Mouse (Mus musculus) midbrain, postnatal 0 days (tissue): ENCODE measurements at regions not wholly inside any gene's neighbourhood (a gene's known extent, or its start where the extent isn't known, plus 50 kb on each side); places are given as distances from the start of the nearest gene placed in this dataset.
A peak's percentile ranks its signal among the peaks of the same experiment; 100 is the strongest.
"Not testable (repeated sequence)": the region's sequence is repeated elsewhere in the genome, so short reads cannot be mapped to it uniquely, and the experiment has no call there.

Experiments used
- ATAC-seq: fragments of 200-750 bp; cut with Nextera tagmentation; 2 replicates; pipeline ENCODE4 v1.8.0; 2017; ENCODE audit warnings: moderate number of reproducible peaks, mild to moderate bottlenecking, moderate TSS enrichment, moderate library complexity; ENCODE audit not compliant: low FRiP score
- DNase-seq: peaks from one replicate; pipeline ENCODE4 v3.0.0-alpha.2; 2015; ENCODE audit warnings: low spot score
- H3K27ac ChIP-seq: fragments of 300-500 bp; sonication (generic); 2 replicates; pipeline ENCODE4 v1.5.1; 2014; ENCODE audit warnings: low read depth, mild to moderate bottlenecking, low read length, mixed read lengths
- H3K27me3 ChIP-seq: fragments of 300-500 bp; sonication (generic); 2 replicates; pipeline ENCODE4 v1.6.1; 2014; ENCODE audit warnings: low read length, control low read depth, mixed read lengths; ENCODE audit not compliant: insufficient read depth
- H3K36me3 ChIP-seq: fragments of 300-500 bp; sonication (generic); 2 replicates; pipeline ENCODE4 v1.6.1; 2014; ENCODE audit warnings: low read length, control low read depth, mixed read lengths; ENCODE audit not compliant: insufficient read depth
- H3K4me1 ChIP-seq: fragments of 300-500 bp; sonication (generic); 2 replicates; pipeline ENCODE4 v1.6.1; 2014; ENCODE audit warnings: mild to moderate bottlenecking, control low read depth, antibody characterized with exemption, low read length, mixed read lengths; ENCODE audit not compliant: insufficient read depth
- H3K4me2 ChIP-seq: fragments of 300-500 bp; sonication (generic); 2 replicates; pipeline ENCODE4 v1.6.1; 2014; ENCODE audit warnings: low read depth, mild to moderate bottlenecking, low read length, mixed read lengths; ENCODE audit not compliant: poor library complexity, severe bottlenecking
- H3K4me3 ChIP-seq: fragments of 300-500 bp; sonication (generic); 2 replicates; pipeline ENCODE4 v1.5.1; 2014; ENCODE audit warnings: low read depth, mild to moderate bottlenecking, low read length, moderate library complexity
- H3K9ac ChIP-seq: fragments of 300-500 bp; sonication (generic); replicated peaks from 2 replicates; pipeline ENCODE4 v1.6.1; 2014; ENCODE audit warnings: mild to moderate bottlenecking, low read length, moderate library complexity, mixed read lengths; ENCODE audit not compliant: poor library complexity, severe bottlenecking
- H3K9me3 ChIP-seq: fragments of 300-500 bp; sonication (generic); 2 replicates; pipeline ENCODE4 v1.6.1; 2016; ENCODE audit warnings: low read length, control low read depth
- CTCF ChIP-seq: IDR thresholded peaks from 2 replicates; pipeline ENCODE4 v1.5.1; 2016; ENCODE audit warnings: antibody characterized with exemption, mild to moderate bottlenecking
- WGBS: fragments of 180-500 bp; shearing (Covaris S2); extraction: QIAGEN DNeasy Blood & Tissue Kit; methylation state at CpG from one replicate; pipeline ENCODE4 v1.1.7; 2014; 5-methylcytosine and 5-hydroxymethylcytosine counted together

DNA sequence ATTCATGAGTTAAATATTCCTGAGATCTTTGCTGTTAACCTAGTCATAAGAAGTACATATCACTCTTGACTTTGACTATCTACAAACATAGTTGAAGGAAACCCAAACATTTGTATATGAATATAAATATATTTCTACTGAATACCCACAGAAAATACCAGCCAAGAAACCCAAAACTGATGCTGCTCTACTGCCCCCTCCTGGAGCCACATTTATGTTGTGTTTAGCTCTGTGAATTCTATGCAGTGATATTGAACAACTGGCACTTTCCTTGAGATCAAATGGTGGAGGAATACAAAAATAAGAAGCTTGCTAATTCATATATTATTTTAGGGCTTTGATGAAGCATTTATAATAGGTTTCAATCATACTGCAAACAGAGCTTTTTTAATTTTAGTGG, 89.7 kb upstream of the Mageb16 start:
- DNase-seq: no peak
- Histone ChIP-seq H3K36me3 (no peaks in the 10 kb centered on the region), H3K27ac (no peak overlapping the region), H3K4me2 (no peak overlapping the region), H3K9me3 (no peaks in the 10 kb centered on the region), H3K27me3 (no peaks in the 10 kb centered on the region), H3K9ac (no peak overlapping the region), H3K4me1 (no peaks in the 10 kb centered on the region), H3K4me3 (no peak overlapping the region)
- ATAC-seq: no peak
- TF ChIP-seq CTCF: peak; percentile 43

- H3K9ac ChIP-seq, H3K36me3 ChIP-seq, H3K4me2 ChIP-seq, H3K4me1 ChIP-seq, H3K27ac ChIP-seq, ATAC-seq, DNase-seq, H3K9me3 ChIP-seq, H3K4me3 ChIP-seq, H3K27me3 ChIP-seq: not testable (repeated sequence)
- WGBS: 85% methylated on average over 16 of the region's 16 CpGs
Observed at GRCm38 (mm10) chrX:79758596-79758995, 87.4 kb upstream of the Mageb16 start.
